Mouse (Mus musculus) bone marrow, adult 2 months (tissue): Measurements from ENCODE around the gene Ttc16.

Source experiments
- CTCF ChIP-seq: fragments of 200-500 bp; IDR thresholded peaks from 2 replicates; pipeline ENCODE4 v1.5.1; 2011; ENCODE audit warnings: low read length, control low read depth; ENCODE audit not compliant: control insufficient read depth, insufficient read depth
- POLR2A ChIP-seq: fragments of 200-500 bp; IDR thresholded peaks from 2 replicates; pipeline ENCODE4 v1.6.1; 2011; ENCODE audit warnings: low read depth, mild to moderate bottlenecking, control low read depth, low read length, borderline replicate concordance; ENCODE audit not compliant: control insufficient read depth

DNA sequence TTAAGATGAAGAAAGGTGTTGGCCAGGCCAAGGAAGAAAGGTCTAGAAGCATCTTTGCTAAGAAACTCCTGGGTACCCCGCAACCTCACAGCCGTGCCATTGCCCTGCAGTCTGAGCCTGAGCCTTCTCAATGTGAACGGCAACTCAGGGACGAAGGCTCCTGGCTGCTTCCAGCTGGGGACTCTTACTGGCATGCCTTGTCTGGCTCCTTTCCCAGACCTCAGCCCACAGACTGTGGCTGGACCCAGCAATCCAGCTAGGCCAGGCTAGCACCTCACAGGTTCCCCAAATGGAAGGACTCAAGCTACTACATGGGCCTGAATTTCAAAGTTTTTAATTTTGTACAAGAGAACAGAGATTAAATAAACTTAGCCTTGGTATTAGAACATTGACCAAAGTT is 13.6 kb downstream of the Ttc16 start:
- no peak for TF ChIP-seq CTCF
- TF ChIP-seq POLR2A, result no peak
